Comparison of ENCODE assay signal across 32 mouse cellular contexts in genomic region chr14:77915776-77916175, GRCm38 (mm10). TPM values are rescaled to one million over a fixed set of nuclear protein-coding genes. Genes with fewer than 3 reads are reported as not detected.
"Had no signal": no experiment of that assay in that cellular context is flagged by ENCODE, and none has a peak within 500 bp of the region (broad histone marks: within the 10 kb centered on the region; RNA-seq: fewer than 3 reads in every experiment).

No protein-coding gene starts in this region.

- H3K9me3 ChIP-seq: limb, embryonic 10.5 days; limb, embryonic 12.5 days; limb, embryonic 13.5 days; limb, embryonic 15.5 days; liver, embryonic 12.5 days; liver, embryonic 13.5 days; liver, embryonic 15.5 days; lung, embryonic 15.5 days; megakaryocyte, embryonic 14.5 days; midbrain, embryonic 10.5 days; midbrain, embryonic 12.5 days; midbrain, embryonic 15.5 days; neural tube, embryonic 12.5 days; neural tube, embryonic 13.5 days had no signal

- H3K4me1 ChIP-seq: limb, embryonic 10.5 days; limb, embryonic 13.5 days; limb, embryonic 15.5 days; liver, embryonic 12.5 days; liver, embryonic 13.5 days; liver, embryonic 15.5 days; lung, embryonic 15.5 days; midbrain, embryonic 15.5 days; neural tube, embryonic 12.5 days; neural tube, embryonic 13.5 days had no signal

- H3K4me2 ChIP-seq: limb, embryonic 12.5 days; limb, embryonic 13.5 days; limb, embryonic 15.5 days; liver, embryonic 11.5 days; liver, embryonic 12.5 days; liver, embryonic 13.5 days; liver, embryonic 15.5 days; lung, embryonic 14.5 days; lung, embryonic 15.5 days; midbrain, embryonic 12.5 days; midbrain, embryonic 15.5 days; neural tube, embryonic 12.5 days; neural tube, embryonic 13.5 days had no signal

- ATAC-seq: liver, embryonic 12.5 days; liver, postnatal 0 days; lung, postnatal 0 days; midbrain, embryonic 15.5 days; midbrain, embryonic 16.5 days had no signal

- DNase-seq: left cerebral cortex, postnatal 4 days; liver; liver, embryonic 13.5 days; liver, postnatal 0 days; lung, adult 18-20 months; lung, adult 2 months; lung, embryonic 14.5 days; lung, postnatal 10 days; lung, postnatal 14 days; lung, postnatal 36 days; lung, postnatal 4 days; midbrain, embryonic 14.5 days had no signal

- H3K9ac ChIP-seq: limb, embryonic 12.5 days; limb, embryonic 13.5 days; limb, embryonic 15.5 days; liver, embryonic 12.5 days; liver, embryonic 13.5 days; liver, embryonic 14.5 days; liver, embryonic 15.5 days; liver, postnatal 0 days; lung, embryonic 14.5 days; lung, embryonic 15.5 days; midbrain, embryonic 12.5 days; midbrain, embryonic 15.5 days; neural tube, embryonic 12.5 days; neural tube, embryonic 13.5 days had no signal

- H3K4me3 ChIP-seq: limb, embryonic 10.5 days; limb, embryonic 12.5 days; limb, embryonic 13.5 days; limb, embryonic 15.5 days; liver, embryonic 12.5 days; liver, embryonic 13.5 days; liver, embryonic 15.5 days; lung, embryonic 15.5 days; megakaryocyte, embryonic 14.5 days; midbrain, embryonic 10.5 days; midbrain, embryonic 12.5 days; midbrain, embryonic 15.5 days; myocyte; neural tube, embryonic 12.5 days; neural tube, embryonic 13.5 days had no signal

- H3K36me3 ChIP-seq: limb, embryonic 10.5 days; limb, embryonic 12.5 days; limb, embryonic 13.5 days; limb, embryonic 15.5 days; liver, embryonic 12.5 days; liver, embryonic 13.5 days; liver, embryonic 15.5 days; lung, embryonic 15.5 days; midbrain, embryonic 10.5 days; midbrain, embryonic 12.5 days; midbrain, embryonic 15.5 days; neural tube, embryonic 12.5 days; neural tube, embryonic 13.5 days had no signal

- H3K27me3 ChIP-seq: limb, embryonic 12.5 days; limb, embryonic 13.5 days; limb, embryonic 15.5 days; liver, embryonic 12.5 days; liver, embryonic 13.5 days; liver, embryonic 15.5 days; lung, embryonic 15.5 days; megakaryocyte, embryonic 14.5 days; midbrain, embryonic 12.5 days; midbrain, embryonic 15.5 days; neural tube, embryonic 12.5 days; neural tube, embryonic 13.5 days had no signal

- H3K27ac ChIP-seq: limb, embryonic 10.5 days; limb, embryonic 12.5 days; limb, embryonic 13.5 days; limb, embryonic 15.5 days; liver, embryonic 12.5 days; liver, embryonic 13.5 days; liver, embryonic 14.5 days; liver, embryonic 15.5 days; lung, embryonic 15.5 days; macrophage; midbrain, embryonic 10.5 days; midbrain, embryonic 12.5 days; midbrain, embryonic 15.5 days; neural tube, embryonic 12.5 days; neural tube, embryonic 13.5 days had no signal

RNA-seq across cellular contexts. Expression of gene Epsti1, which starts 11.7 kb away (rescaled TPM):
- polyA plus RNA-seq: midbrain, embryonic 10.5 days; midbrain, embryonic 16.5 days; neural tube, embryonic 11.5 days had no signal
